Mouse (Mus musculus): Measurements from ENCODE around the gene Olfr1385. TPM values are rescaled to one million over a fixed set of nuclear protein-coding genes. Genes with fewer than 3 reads are reported as not detected.
"Not testable (repeated sequence)": the region's sequence is repeated elsewhere in the genome, so short reads cannot be mapped to it uniquely, and the experiment has no call there.

Olfr1385 gene
- not detected in 2 replicates for polyA plus RNA-seq (2014; fragmentation: Nextera tagmentation; extraction: Ambion mirVana)

DNA sequence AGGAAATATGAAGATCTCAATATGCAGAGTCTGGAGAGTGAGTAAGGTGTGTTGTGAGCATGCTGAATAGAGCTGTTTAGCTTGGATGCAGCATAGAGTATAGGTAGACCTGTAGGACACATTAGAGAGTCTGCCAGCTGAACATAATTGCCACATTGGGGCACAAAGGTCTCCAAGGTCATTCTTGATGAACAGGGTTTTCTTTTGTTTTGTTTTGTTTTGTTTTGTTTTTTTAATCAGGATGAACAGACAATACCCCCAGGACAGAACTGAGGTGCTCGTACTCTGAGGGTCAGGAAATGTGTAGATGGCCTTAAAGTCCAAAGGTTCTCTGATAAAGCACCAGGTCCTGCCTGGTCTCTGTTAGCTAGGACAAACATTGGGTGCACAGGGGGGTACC is at the start of gene Olfr1385:
TSS of gene Olfr1385 (plus strand) at position 301 of the 400 bp plus-strand sequence.
- 64% methylated on average over 1 of the region's 1 CpGs for WGBS
- DNase-seq (ENCODE audit: low spot score); H3K9ac ChIP-seq (ENCODE audit: low read length); ATAC-seq; H3K9me3 ChIP-seq (replicated peaks; ENCODE audit: control insufficient read depth, low read length); H3K4me1 ChIP-seq (ENCODE audit: control insufficient read depth, insufficient read depth, low read length); H3K4me3 ChIP-seq (ENCODE audit: low read depth, low read length); H3K36me3 ChIP-seq (ENCODE audit: control insufficient read depth, insufficient read depth, low read length); H3K27me3 ChIP-seq (replicated peaks; ENCODE audit: control insufficient read depth, insufficient read depth, low read length); H3K4me2 ChIP-seq (ENCODE audit: low read length); H3K27ac ChIP-seq (ENCODE audit: low read depth, low read length): not testable (repeated sequence)

DNA sequence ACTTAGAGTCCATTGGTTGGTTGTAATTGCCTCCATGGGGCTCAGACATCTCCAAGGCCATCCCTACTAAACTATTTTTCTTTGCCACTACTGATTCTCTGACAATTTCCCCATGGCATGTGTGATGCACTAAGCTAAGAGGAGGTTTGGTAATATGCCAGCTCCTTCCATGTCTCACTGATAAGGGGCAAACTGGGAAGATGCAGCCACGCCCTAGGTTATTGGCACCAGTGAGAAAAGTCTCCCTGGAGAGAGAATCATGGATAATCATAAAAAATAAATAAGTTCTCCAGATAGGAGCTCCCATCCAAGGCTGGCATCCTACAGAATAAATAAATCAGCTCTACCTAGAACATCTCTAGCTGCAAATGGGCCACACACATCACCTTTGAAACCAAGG is 33.8 kb upstream of the Olfr1385 start, which contains the start of gene Olfr1387:
TSS of gene Olfr1387 (plus strand) at position 301 of the 400 bp plus-strand sequence.
- Histone ChIP-seq H3K27me3 (replicated peaks; ENCODE audit: control insufficient read depth, insufficient read depth, low read length) (no peaks in the 10 kb centered on the region), H3K36me3 (ENCODE audit: control insufficient read depth, insufficient read depth, low read length) (no peaks in the 10 kb centered on the region), H3K4me1 (ENCODE audit: control insufficient read depth, insufficient read depth, low read length) (no peaks in the 10 kb centered on the region), H3K9ac (ENCODE audit: low read length) (no peak within 1 kb of the TSS), H3K4me3 (ENCODE audit: low read depth, low read length) (no peak within 1 kb of the TSS), H3K9me3 (replicated peaks; ENCODE audit: control insufficient read depth, low read length) (no peaks in the 10 kb centered on the region), H3K27ac (ENCODE audit: low read depth, low read length) (no peak within 1 kb of the TSS), H3K4me2 (ENCODE audit: low read length) (no peak within 1 kb of the TSS)
- no peak for ATAC-seq
- no peak for DNase-seq (ENCODE audit: low spot score)
- WGBS = 82% methylated on average over 1 of the region's 1 CpGs

DNA sequence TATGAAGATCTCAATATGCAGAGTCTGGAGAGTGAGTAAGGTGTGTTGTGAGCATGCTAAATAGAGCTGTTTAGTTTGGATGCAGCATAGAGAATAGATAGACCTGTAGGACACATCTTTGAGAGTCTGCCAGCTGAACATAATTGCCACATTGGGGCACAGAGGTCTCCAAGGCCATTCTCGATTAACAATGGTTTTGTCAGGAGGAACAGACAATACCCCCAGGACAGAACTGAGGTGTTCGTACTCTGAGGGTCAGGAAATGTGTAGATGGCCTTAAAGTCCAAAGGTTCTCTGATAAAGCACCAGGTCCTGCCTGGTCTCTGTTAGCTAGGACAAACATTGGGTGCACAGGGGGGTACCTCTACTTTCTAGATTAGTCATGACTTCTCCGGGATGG is 24.1 kb upstream of the Olfr1385 start, which contains the start of gene Olfr1386:
TSS of gene Olfr1386 (plus strand) at position 301 of the 400 bp plus-strand sequence.
- WGBS = 78% methylated on average over 2 of the region's 3 CpGs
- H3K27me3 ChIP-seq (replicated peaks; ENCODE audit: control insufficient read depth, insufficient read depth, low read length); H3K36me3 ChIP-seq (ENCODE audit: control insufficient read depth, insufficient read depth, low read length); ATAC-seq; H3K9ac ChIP-seq (ENCODE audit: low read length); H3K4me2 ChIP-seq (ENCODE audit: low read length); H3K27ac ChIP-seq (ENCODE audit: low read depth, low read length); H3K4me3 ChIP-seq (ENCODE audit: low read depth, low read length); DNase-seq (ENCODE audit: low spot score); H3K9me3 ChIP-seq (replicated peaks; ENCODE audit: control insufficient read depth, low read length); H3K4me1 ChIP-seq (ENCODE audit: control insufficient read depth, insufficient read depth, low read length): not testable (repeated sequence)

DNA sequence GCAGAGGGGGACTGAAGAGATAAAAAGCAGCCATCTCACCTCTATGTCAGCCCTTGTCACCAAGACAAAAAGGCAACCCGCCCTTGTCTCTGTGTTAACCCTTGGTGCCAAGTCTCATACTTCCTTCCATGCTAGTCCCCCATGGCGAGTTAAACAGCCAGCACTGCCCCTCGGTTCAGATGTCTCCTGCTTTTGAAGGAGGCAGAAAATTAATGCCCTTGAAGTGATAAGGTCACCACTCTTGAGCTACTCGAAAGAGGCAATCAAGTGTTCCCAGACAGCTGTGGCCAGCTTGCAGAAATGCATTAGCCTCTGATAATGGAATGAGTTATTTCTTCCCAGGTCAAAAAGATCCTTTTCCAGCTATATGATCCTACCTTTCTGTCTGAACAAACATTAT is 2.9 kb upstream of the Olfr1385 start:
- WGBS = 69% methylated on average over 4 of the region's 4 CpGs
- DNase-seq (ENCODE audit: low spot score) (no peak), ATAC-seq (no peak)
- Histone ChIP-seq H3K4me3 (ENCODE audit: low read depth, low read length) (no peak overlapping the region), H3K9me3 (replicated peaks; ENCODE audit: control insufficient read depth, low read length) (no peaks in the 10 kb centered on the region), H3K9ac (ENCODE audit: low read length) (no peak overlapping the region), H3K4me2 (ENCODE audit: low read length) (no peak overlapping the region), H3K27me3 (replicated peaks; ENCODE audit: control insufficient read depth, insufficient read depth, low read length) (no peaks in the 10 kb centered on the region), H3K36me3 (ENCODE audit: control insufficient read depth, insufficient read depth, low read length) (no peaks in the 10 kb centered on the region), H3K27ac (ENCODE audit: low read depth, low read length) (no peak overlapping the region), H3K4me1 (ENCODE audit: control insufficient read depth, insufficient read depth, low read length) (no peaks in the 10 kb centered on the region)

DNA sequence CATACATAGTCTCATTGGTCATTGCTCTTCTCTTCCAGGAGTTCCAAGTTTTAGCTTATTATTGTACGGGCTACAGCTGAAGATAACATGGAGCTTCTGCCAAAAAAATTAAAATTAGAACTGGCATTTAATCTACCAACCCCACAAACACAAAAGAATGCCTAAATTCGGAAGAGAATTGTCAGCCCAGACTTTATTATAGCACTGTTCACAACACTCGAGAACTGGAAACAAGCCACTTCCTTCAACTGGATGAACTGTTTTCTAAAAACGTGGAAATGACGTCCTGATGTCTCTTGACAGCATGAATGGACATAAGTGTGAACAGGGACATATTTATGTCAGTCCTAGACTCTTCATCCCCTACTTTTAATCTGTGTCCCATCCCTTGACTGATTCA is 29.2 kb downstream of the Olfr1385 start:
- Histone ChIP-seq H3K4me3 (ENCODE audit: low read depth, low read length) (no peak overlapping the region), H3K4me2 (ENCODE audit: low read length) (no peak overlapping the region), H3K27me3 (replicated peaks; ENCODE audit: control insufficient read depth, insufficient read depth, low read length) (no peaks in the 10 kb centered on the region), H3K4me1 (ENCODE audit: control insufficient read depth, insufficient read depth, low read length) (no peaks in the 10 kb centered on the region), H3K36me3 (ENCODE audit: control insufficient read depth, insufficient read depth, low read length) (no peaks in the 10 kb centered on the region), H3K9ac (ENCODE audit: low read length) (no peak overlapping the region), H3K27ac (ENCODE audit: low read depth, low read length) (no peak overlapping the region), H3K9me3 (replicated peaks; ENCODE audit: control insufficient read depth, low read length) (no peaks in the 10 kb centered on the region)
- no peak for DNase-seq (ENCODE audit: low spot score)
- no peak for ATAC-seq
- WGBS = 81% methylated on average over 5 of the region's 5 CpGs

DNA sequence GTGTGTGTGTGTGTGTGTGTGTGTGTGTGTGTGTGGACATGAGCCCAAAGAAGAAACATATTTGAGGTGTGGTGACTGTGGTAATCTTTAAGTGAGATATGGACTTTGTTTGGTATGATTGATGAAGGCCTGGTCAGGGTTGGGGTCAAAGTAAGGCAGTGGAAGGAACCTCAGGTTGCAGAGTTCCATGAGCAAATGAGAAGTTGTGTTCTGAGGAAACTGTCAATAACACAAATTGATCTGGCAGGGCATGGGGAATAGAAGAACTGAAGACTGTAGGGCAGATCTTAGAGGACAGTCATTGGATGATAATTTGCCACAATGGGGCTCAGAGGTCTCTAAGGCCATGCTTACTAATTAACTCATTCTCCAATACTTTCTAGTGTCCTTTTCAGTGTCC is 30.5 kb downstream of the Olfr1385 start, which contains the start of gene Olfr1383:
TSS of gene Olfr1383 (plus strand) at position 301 of the 400 bp plus-strand sequence.
- ATAC-seq = no peak
- Histone ChIP-seq H3K9ac (ENCODE audit: low read length) (no peak within 1 kb of the TSS), H3K27ac (ENCODE audit: low read depth, low read length) (no peak within 1 kb of the TSS), H3K4me2 (ENCODE audit: low read length) (no peak within 1 kb of the TSS), H3K36me3 (ENCODE audit: control insufficient read depth, insufficient read depth, low read length) (no peaks in the 10 kb centered on the region), H3K27me3 (replicated peaks; ENCODE audit: control insufficient read depth, insufficient read depth, low read length) (no peaks in the 10 kb centered on the region), H3K9me3 (replicated peaks; ENCODE audit: control insufficient read depth, low read length) (no peaks in the 10 kb centered on the region), H3K4me3 (ENCODE audit: low read depth, low read length) (no peak within 1 kb of the TSS), H3K4me1 (ENCODE audit: control insufficient read depth, insufficient read depth, low read length) (no peaks in the 10 kb centered on the region)
- no peak for DNase-seq (ENCODE audit: low spot score)

DNA sequence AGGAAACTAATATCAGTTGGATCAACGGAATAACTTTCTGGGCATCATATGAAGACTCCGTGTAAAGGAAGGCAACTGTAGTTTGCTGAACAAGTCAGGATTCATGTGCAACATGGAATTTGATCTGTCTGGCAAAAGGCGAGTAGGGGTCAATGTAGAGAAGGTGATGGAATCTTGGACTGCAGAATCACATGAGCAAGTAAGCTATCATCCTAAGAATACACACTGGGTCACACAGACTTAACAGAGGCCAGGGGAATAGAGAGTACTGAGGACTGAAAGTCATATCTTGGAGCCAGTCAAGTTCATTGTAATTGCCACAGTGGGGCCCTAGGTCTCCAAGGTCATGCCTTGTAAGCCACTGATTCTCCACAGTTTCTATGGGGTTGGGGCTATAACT is 39.1 kb downstream of the Olfr1385 start, which contains the start of gene Olfr1382:
TSS of gene Olfr1382 (plus strand) at position 301 of the 400 bp plus-strand sequence.
- H3K9ac ChIP-seq (ENCODE audit: low read length) = no peak within 1 kb of the TSS
- H3K36me3 ChIP-seq (ENCODE audit: control insufficient read depth, insufficient read depth, low read length) = no peaks in the 10 kb centered on the region
- DNase-seq (ENCODE audit: low spot score) = no peak
- H3K4me3 ChIP-seq (ENCODE audit: low read depth, low read length) = no peak within 1 kb of the TSS
- H3K4me2 ChIP-seq (ENCODE audit: low read length) = no peak within 1 kb of the TSS
- H3K9me3 ChIP-seq (replicated peaks; ENCODE audit: control insufficient read depth, low read length) = no peaks in the 10 kb centered on the region
- no peaks in the 10 kb centered on the region for H3K27me3 ChIP-seq (replicated peaks; ENCODE audit: control insufficient read depth, insufficient read depth, low read length)
- 82% methylated on average over 3 of the region's 3 CpGs for WGBS
- no peaks in the 10 kb centered on the region for H3K4me1 ChIP-seq (ENCODE audit: control insufficient read depth, insufficient read depth, low read length)
- ATAC-seq = no peak
- H3K27ac ChIP-seq (ENCODE audit: low read depth, low read length) = no peak within 1 kb of the TSS

DNA sequence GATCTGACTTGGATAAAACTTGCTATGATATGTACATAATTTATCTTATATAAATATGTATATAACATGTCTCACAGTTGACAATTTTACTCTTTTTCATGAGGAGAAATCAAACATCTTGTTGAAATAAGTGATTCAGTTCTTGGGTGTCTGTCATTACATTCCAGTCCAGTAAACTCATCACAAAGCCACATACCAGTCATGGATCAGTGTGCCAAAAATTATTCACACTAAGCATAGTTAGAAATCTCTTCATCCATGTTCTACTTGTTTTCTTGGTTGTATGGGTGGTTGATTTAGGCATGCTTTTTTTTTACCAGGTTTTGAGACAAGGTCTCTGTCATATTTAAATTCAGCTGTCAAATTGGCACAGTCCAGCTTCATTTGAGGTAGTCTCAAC is 43.9 kb downstream of the Olfr1385 start:
- no peak for DNase-seq (ENCODE audit: low spot score)
- Histone ChIP-seq H3K4me2 (ENCODE audit: low read length) (no peak overlapping the region), H3K9me3 (replicated peaks; ENCODE audit: control insufficient read depth, low read length) (no peaks in the 10 kb centered on the region), H3K36me3 (ENCODE audit: control insufficient read depth, insufficient read depth, low read length) (no peaks in the 10 kb centered on the region), H3K4me3 (ENCODE audit: low read depth, low read length) (no peak overlapping the region), H3K27ac (ENCODE audit: low read depth, low read length) (no peak overlapping the region), H3K27me3 (replicated peaks; ENCODE audit: control insufficient read depth, insufficient read depth, low read length) (no peaks in the 10 kb centered on the region), H3K9ac (ENCODE audit: low read length) (no peak overlapping the region), H3K4me1 (ENCODE audit: control insufficient read depth, insufficient read depth, low read length) (no peaks in the 10 kb centered on the region)
- ATAC-seq = no peak

DNA sequence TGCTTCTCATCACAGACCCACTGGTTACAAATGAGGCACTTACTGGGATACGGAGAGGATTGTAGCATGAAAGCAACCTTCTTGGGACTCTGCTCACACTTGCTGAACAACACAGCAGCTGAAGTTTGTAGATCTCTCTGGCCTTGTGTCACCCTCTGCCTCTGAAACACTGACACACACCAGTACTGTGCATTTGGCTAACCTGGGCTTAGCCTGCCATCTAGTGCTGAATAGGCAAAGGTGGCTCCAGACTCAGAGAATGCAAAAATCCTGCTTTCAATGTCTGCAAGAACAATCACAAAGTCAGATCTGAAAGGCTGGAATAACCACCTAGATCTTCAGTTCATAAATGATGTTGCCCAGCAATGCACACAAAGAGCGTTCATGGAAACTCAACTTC is 47.8 kb downstream of the Olfr1385 start:
- not testable (repeated sequence) for H3K27me3 ChIP-seq (replicated peaks; ENCODE audit: control insufficient read depth, insufficient read depth, low read length)
- 98% methylated on average over 2 of the region's 2 CpGs for WGBS

More for the DNA sequence above, 47.8 kb downstream of the Olfr1385 start:
- H3K9me3 ChIP-seq (replicated peaks; ENCODE audit: control insufficient read depth, low read length); H3K9ac ChIP-seq (ENCODE audit: low read length); H3K27ac ChIP-seq (ENCODE audit: low read depth, low read length); H3K4me1 ChIP-seq (ENCODE audit: control insufficient read depth, insufficient read depth, low read length); H3K36me3 ChIP-seq (ENCODE audit: control insufficient read depth, insufficient read depth, low read length); H3K4me3 ChIP-seq (ENCODE audit: low read depth, low read length); H3K4me2 ChIP-seq (ENCODE audit: low read length); ATAC-seq: not testable (repeated sequence)
- DNase-seq (ENCODE audit: low spot score) = peak; percentile 9
